Mouse (Mus musculus) forebrain, postnatal 0 days (tissue): ENCODE data around the gene Katnal1. TPM values are rescaled to one million over a fixed set of nuclear protein-coding genes. Genes with fewer than 3 reads are reported as not detected.

Experiments used
- ATAC-seq: fragments of 200-750 bp; cut with Nextera tagmentation; 2 replicates; pipeline ENCODE4 v1.8.0; 2017; ENCODE audit warnings: mild to moderate bottlenecking, moderate library complexity
- DNase-seq: peaks from one replicate; pipeline ENCODE4 v3.0.0-alpha.2; 2015
- H3K27ac ChIP-seq: fragments of 300-500 bp; sonication (generic); 2 replicates; pipeline ENCODE4 v1.5.1; 2014; ENCODE audit warnings: low read depth, mild to moderate bottlenecking, antibody characterized with exemption, low read length, moderate library complexity, mixed read lengths
- H3K27me3 ChIP-seq: fragments of 300-500 bp; sonication (generic); 2 replicates; pipeline ENCODE4 v1.6.1; 2014; ENCODE audit warnings: mild to moderate bottlenecking, low read length, mixed read lengths; ENCODE audit not compliant: insufficient read depth
- H3K36me3 ChIP-seq: fragments of 300-500 bp; sonication (generic); 2 replicates; pipeline ENCODE4 v1.6.1; 2014; ENCODE audit warnings: mild to moderate bottlenecking, moderate library complexity; ENCODE audit not compliant: insufficient read depth
- H3K4me1 ChIP-seq: fragments of 300-500 bp; sonication (generic); 2 replicates; pipeline ENCODE4 v1.6.1; 2014; ENCODE audit warnings: antibody characterized with exemption; ENCODE audit not compliant: insufficient read depth
- H3K4me2 ChIP-seq: fragments of 300-500 bp; sonication (generic); 2 replicates; pipeline ENCODE4 v1.6.1; 2014; ENCODE audit warnings: low read depth, mild to moderate bottlenecking, moderate library complexity
- H3K4me3 ChIP-seq: fragments of 300-500 bp; sonication (generic); 2 replicates; pipeline ENCODE4 v1.5.1; 2014; ENCODE audit warnings: low read depth, low read length, mixed read lengths
- H3K9ac ChIP-seq: fragments of 300-500 bp; sonication (generic); 2 replicates; pipeline ENCODE4 v1.6.1; 2014; ENCODE audit warnings: mild to moderate bottlenecking
- H3K9me3 ChIP-seq: fragments of 300-500 bp; sonication (generic); 2 replicates; pipeline ENCODE4 v1.6.1; 2016; ENCODE audit warnings: low read length
- CTCF ChIP-seq: sonication (generic); IDR thresholded peaks from 2 replicates; pipeline ENCODE4 v1.5.1; 2016; ENCODE audit warnings: antibody characterized with exemption, control low read depth, low read depth
- WGBS: fragments of 180-500 bp; shearing (Covaris S2); extraction: QIAGEN DNeasy Blood & Tissue Kit; methylation state at CpG from one replicate; pipeline ENCODE4 v1.1.7; 2014; 5-methylcytosine and 5-hydroxymethylcytosine counted together
- polyA plus RNA-seq: library from polyadenylated mRNA; unstranded; fragments of >200 nt; fragmentation: Nextera tagmentation; extraction: Ambion mirVana; gene quantifications from 2 replicates; pipeline ENCODE4 v1.2.1, GENCODE M21; 2015
- total RNA-seq: library from RNA; depleted of rRNA; stranded (reverse); fragments of >200 nt; gene quantifications from 2 replicates; pipeline ENCODE4 v1.2.3, GENCODE M21; 2014

The Katnal1 gene
- total and polyA plus RNA-seq, 2 experiments from 2014 or later, result 24.0 to 47.9 TPM

DNA sequence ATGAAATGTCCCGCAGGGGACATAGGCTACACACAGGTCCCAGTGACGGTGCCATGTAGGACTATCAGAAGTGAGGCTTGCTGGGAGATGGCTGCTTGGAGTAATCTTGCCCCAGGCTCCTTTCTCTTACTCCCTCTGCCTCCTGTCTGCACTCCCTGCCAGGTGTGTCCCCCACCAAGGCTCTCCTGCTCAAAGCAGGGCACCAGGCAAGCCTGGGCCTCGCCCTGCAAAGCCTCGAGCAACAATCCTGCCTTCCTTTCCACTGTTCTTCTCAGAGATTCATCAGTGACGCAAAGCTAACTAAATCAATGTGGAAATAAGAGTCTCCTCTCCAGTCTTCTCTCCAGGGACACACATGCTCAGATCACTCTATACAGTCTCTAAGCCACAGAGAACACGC is 12.3 kb downstream of the Katnal1 start:
- no peak overlapping the region for H3K27ac ChIP-seq
- H3K4me2 ChIP-seq, result no peak overlapping the region
- no peak overlapping the region for H3K9ac ChIP-seq
- WGBS, result 93% methylated on average over 6 of the region's 6 CpGs
- H3K4me1 ChIP-seq, result no peaks in the 10 kb centered on the region
- no peak for ATAC-seq
- no peak for TF ChIP-seq CTCF
- no peaks in the 10 kb centered on the region for H3K9me3 ChIP-seq
- peaks cover 38% of the 10 kb centered on the region for H3K36me3 ChIP-seq
- H3K4me3 ChIP-seq, result no peak overlapping the region
- DNase-seq, result no peak
- no peaks in the 10 kb centered on the region for H3K27me3 ChIP-seq

DNA sequence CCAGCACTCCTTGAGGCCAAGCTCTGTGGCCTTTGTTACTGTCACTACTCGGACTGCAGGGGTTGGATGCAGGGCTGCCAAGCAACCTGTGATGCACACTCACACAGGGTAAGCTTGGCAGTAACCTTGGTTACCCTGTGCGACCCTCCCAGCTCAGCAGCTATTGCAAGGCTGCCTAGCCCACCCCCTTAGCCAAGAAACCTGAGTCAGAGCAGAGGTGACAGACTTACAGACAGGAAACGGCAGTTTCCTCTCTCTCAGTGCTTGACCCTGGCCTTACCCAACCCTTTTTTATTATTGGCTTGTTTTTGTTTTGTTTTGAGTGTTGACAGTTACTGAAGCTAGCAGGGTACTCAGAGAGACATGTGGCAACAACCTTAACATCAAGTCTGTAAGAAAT is 16.9 kb downstream of the Katnal1 start:
- no peak overlapping the region for H3K9ac ChIP-seq
- no peak overlapping the region for H3K27ac ChIP-seq

DNA sequence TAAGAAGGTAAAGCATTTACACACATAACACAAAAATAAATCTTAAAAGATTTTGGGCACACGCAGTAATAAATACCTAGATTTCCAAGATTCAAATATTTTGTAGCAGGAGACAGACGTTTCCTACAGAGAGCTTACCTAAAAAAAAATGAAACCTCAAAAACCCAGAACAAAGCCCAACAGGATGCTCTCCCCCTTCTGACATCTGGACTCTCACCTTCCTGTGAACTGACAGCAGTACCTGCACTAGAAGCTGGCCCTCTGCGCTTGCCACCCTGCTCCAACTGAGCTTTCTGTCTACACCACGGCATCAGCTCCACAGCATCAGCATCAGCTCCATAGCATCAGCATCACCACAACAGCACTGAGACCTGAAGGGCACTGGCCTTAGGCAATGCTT is 19.1 kb downstream of the Katnal1 start:
- Histone ChIP-seq H3K27me3 (no peaks in the 10 kb centered on the region), H3K9me3 (no peaks in the 10 kb centered on the region), H3K9ac (no peak overlapping the region), H3K27ac (no peak overlapping the region), H3K36me3 (peaks cover 9% of the 10 kb centered on the region; the same call in 1 of the 2 replicates), H3K4me3 (no peak overlapping the region), H3K4me2 (no peak overlapping the region), H3K4me1 (peaks cover 3% of the 10 kb centered on the region; the same call in 1 of the 2 replicates)
- TF ChIP-seq CTCF, result no peak
- no peak for ATAC-seq
- WGBS, result 93% methylated on average over 4 of the region's 4 CpGs
- no peak for DNase-seq

More for the DNA sequence above, 16.9 kb downstream of the Katnal1 start:
- Histone ChIP-seq H3K4me3 (no peak overlapping the region), H3K4me2 (no peak overlapping the region), H3K36me3 (peaks cover 19% of the 10 kb centered on the region), H3K27me3 (no peaks in the 10 kb centered on the region), H3K9me3 (no peaks in the 10 kb centered on the region), H3K4me1 (peaks cover 3% of the 10 kb centered on the region; the same call in 1 of the 2 replicates)
- ATAC-seq (no peak), DNase-seq (no peak)
- WGBS, result 62% methylated on average over 3 of the region's 3 CpGs
- no peak for TF ChIP-seq CTCF

DNA sequence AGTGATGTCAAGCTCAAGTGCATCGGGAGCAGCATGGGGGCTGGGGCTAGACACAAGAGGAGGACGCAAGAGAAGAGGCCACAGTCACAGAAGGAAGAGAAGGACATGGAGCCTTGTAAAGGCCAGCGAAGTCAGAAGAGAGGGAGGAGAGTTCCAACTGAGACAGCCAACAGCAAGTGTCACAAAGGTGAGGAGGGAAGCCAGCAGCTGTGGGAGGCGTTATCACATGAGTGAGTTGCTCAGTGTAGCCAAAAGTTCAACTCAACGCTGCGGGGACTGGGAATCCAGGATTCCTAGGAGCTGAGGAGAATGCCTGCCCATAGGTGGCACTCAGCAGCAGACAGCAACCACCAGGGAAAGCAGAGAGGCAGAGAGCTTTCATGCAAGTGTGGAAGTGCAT is 19.7 kb downstream of the Katnal1 start:
- peak; percentile 50; the same call in 1 of the 2 replicates for ATAC-seq
- Histone ChIP-seq H3K9me3 (no peaks in the 10 kb centered on the region), H3K9ac (no peak overlapping the region), H3K4me2 (no peak overlapping the region), H3K27me3 (no peaks in the 10 kb centered on the region), H3K36me3 (peaks cover 11% of the 10 kb centered on the region; the same call in 1 of the 2 replicates), H3K4me1 (peaks cover 3% of the 10 kb centered on the region; the same call in 1 of the 2 replicates), H3K27ac (no peak overlapping the region), H3K4me3 (no peak overlapping the region)
- WGBS, result 38% methylated on average over 6 of the region's 6 CpGs
- no peak for DNase-seq
- TF ChIP-seq CTCF, result peak; percentile 59

DNA sequence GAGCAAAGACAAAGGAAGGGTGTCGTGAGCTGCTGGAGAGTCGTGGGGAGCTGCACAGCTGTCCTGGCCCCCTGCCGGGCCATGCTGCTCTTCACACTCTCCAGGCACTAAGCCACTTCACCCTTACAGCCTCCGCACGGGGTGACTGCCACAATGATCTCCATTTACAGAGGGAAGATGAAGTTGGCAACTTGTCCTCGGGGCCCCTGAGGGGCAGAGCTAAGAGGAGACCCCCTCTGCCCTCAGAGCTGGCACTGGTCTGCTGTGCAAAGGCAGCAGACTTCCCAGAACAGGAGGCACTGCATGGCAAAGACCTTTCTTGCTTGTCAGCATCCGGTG is 20.1 kb downstream of the Katnal1 start:
- H3K9me3 ChIP-seq, result no peaks in the 10 kb centered on the region
- no peaks in the 10 kb centered on the region for H3K27me3 ChIP-seq
- DNase-seq (no peak), ATAC-seq (peak; percentile 74)
- TF ChIP-seq CTCF, result peak; percentile 23; the same call in 1 of the 2 replicates
- 0 out of 2 replicates have a peak overlapping the region, but pooled peaks have one; percentile 29 for H3K27ac ChIP-seq
- no peak overlapping the region for H3K4me3 ChIP-seq
- no peak overlapping the region for H3K9ac ChIP-seq
- H3K36me3 ChIP-seq, result peaks cover 15% of the 10 kb centered on the region
- peaks cover 3% of the 10 kb centered on the region; the same call in 1 of the 2 replicates for H3K4me1 ChIP-seq
- 24% methylated on average over 7 of the region's 7 CpGs for WGBS
- no peak overlapping the region for H3K4me2 ChIP-seq

DNA sequence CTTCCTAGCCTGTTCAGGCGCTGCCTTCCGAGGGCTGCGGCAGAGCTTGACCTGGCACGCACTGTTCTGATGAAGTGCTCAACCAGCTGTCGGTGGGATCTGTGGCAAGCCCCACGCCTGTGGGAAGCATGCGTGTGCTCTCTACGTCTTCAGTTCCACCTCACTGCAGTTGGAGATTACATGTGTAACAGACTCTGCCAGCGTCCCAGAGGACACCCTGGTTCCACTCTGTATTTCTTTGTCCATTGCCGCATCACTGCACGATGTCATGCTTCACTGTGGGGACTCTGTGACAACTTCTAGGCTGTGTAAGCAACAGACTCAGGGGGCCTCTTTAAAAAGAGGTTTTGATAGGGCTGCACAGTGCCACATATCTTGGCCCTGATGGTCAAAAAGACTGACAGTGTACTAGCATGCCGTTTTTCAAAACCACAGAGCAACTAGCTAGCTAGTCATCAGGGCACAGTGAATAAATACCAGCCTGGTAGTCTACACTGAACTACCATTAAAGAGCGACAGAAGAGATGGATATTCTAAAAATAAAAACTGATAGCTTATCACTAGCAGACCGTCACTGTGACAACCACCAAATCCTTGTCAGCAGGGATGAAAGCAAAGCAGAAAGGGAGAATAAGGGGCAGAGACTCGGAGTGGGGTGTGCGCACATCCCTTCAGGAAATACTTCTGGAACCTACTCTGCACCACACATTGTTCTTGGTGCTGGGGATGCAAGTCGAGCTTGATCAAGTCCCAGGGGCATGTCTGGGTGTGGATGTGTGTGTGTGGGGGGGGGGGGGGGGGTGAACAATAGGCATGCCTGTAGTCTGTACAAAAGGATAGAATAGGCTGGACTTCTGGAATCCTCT is 20.7 kb downstream of the Katnal1 start:
- 61% methylated on average over 17 of the region's 17 CpGs for WGBS
- DNase-seq (no peak), ATAC-seq (peak; percentile 23)
- TF ChIP-seq CTCF, result no peak
- Histone ChIP-seq H3K9me3 (no peaks in the 10 kb centered on the region), H3K9ac (no peak overlapping the region), H3K27me3 (no peaks in the 10 kb centered on the region), H3K4me1 (peaks cover 3% of the 10 kb centered on the region; the same call in 1 of the 2 replicates), H3K4me2 (no peak overlapping the region), H3K27ac (0 out of 2 replicates have a peak overlapping the region, but pooled peaks have one; percentile 29), H3K36me3 (peaks cover 16% of the 10 kb centered on the region), H3K4me3 (no peak overlapping the region)

DNA sequence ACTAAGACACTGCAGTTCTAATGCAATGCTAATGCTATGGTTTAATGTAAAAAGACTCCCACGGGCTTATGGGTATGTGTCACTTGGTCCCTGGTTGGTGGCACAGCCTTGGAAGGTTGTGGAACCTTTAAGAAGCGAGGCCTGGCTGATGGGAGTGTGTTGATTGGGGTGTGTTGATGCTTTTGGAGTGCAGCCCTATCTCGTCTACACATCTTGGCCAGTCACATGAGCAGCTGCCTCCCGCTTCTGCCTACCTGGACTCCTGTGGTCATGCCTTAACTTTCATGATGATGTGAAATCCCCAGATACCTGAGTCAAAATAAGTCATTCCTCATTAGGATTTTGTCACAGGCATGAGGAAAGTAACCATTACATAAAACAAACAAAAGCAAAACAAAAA is 22.8 kb downstream of the Katnal1 start:
- no peak for ATAC-seq
- H3K9me3 ChIP-seq, result no peaks in the 10 kb centered on the region
- WGBS, result 87% methylated on average over 4 of the region's 4 CpGs
- TF ChIP-seq CTCF, result no peak
- peaks cover 16% of the 10 kb centered on the region for H3K36me3 ChIP-seq
- peaks cover 3% of the 10 kb centered on the region; the same call in 1 of the 2 replicates for H3K4me1 ChIP-seq
- no peak overlapping the region for H3K27ac ChIP-seq
- DNase-seq, result no peak
- no peak overlapping the region for H3K4me2 ChIP-seq
- no peak overlapping the region for H3K9ac ChIP-seq
- no peaks in the 10 kb centered on the region for H3K27me3 ChIP-seq
- no peak overlapping the region for H3K4me3 ChIP-seq
